In the genomic region with DNA sequence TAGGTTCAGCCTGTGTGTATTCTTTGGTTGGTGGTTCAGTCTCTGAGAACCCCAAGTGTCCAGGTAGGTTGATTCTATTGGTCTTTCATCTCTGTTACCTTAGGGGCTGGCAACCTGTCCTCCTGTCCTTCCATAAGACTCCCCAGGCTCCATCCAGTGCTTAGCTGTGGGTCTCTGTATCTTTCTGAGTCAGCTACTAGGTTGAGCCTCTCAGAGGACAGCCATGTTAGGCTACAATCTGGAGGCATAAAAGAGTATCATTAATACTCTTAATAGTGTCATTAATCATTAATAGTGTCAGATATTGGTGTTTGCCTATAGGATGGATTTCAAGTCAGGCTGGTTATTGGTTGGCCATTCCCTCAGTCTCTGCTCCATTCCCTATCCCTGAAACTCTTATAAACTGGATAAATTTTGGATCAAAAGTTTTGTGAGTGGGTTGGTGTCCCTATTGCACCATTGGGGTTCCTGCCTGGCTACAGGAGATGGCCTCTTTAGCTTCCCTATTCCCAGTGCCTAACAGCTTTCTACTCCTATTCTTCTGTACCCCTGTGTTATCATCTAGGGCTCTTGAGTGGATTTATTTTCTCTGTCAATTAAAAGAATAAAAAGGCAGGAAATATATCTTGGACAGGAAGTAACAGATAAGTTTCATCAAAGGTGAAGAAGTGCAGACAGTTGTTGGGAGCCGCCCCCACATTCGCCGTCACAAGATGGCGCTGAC, we compare ENCODE assay signal across 8 mouse cellular contexts.
A peak's percentile ranks its signal among the peaks of the same experiment; 100 is the strongest.
DNase-seq lines count a peak whose midpoint lies in the region; ATAC-seq and TF ChIP-seq lines count a peak whose summit lies in the region.

No protein-coding gene starts in this region.

- intact Hi-C loops in left cerebral cortex, adult 2 months (cut with DNase I): no loop called here

- H3K9me3 ChIP-seq in forebrain, embryonic 16.5 days (ENCODE audit: control insufficient read depth, low read length): no peaks in the 10 kb centered on the region
- no peaks in the 10 kb centered on the region for H3K9me3 ChIP-seq in liver, postnatal 0 days (ENCODE audit: low read length)

- WGBS in forebrain, embryonic 16.5 days: 22% methylated on average over 4 of the region's 4 CpGs
- WGBS in liver, postnatal 0 days (ENCODE audit: insufficient replicate concordance): 30% methylated on average over 4 of the region's 4 CpGs

- peak; percentile 53 for DNase-seq in embryo, embryonic 10.5 days (ENCODE audit: low spot score)
- DNase-seq in embryo, embryonic 10 days (ENCODE audit: low spot score): no peak
- DNase-seq in liver, postnatal 0 days: no peak
- no peak for DNase-seq in urinary bladder, postnatal 36 days (ENCODE audit: low spot score in 2 of 2)
- no peak for DNase-seq in left cerebral cortex, adult 2 months (ENCODE audit: extremely low spot score in 1 of 2, low spot score in 2 of 2)
- DNase-seq in cerebellum, adult 18-20 months: no peak

- no peak overlapping the region for H3K9ac ChIP-seq in forebrain, embryonic 16.5 days (replicated peaks; ENCODE audit: low read depth, low read length)
- no peak overlapping the region for H3K9ac ChIP-seq in liver, postnatal 0 days (replicated peaks)

- H3K4me2 ChIP-seq in forebrain, embryonic 16.5 days (ENCODE audit: low read length): peak overlapping the region; percentile 30; the same call in 1 of the 2 replicates
- no peak overlapping the region for H3K4me2 ChIP-seq in liver, postnatal 0 days (ENCODE audit: low read depth, low read length)

- no peak for TF ChIP-seq CTCF in liver, postnatal 0 days (IDR thresholded peaks at IDR 0.05; ENCODE audit: low read depth)
- TF ChIP-seq CTCF in left cerebral cortex, adult 2 months (IDR thresholded peaks at IDR 0.05): no peak

- peak overlapping the region; percentile 17; the same call in 1 of the 2 replicates for H3K4me3 ChIP-seq in forebrain, embryonic 16.5 days (replicated peaks; ENCODE audit: low read length)
- H3K4me3 ChIP-seq in liver, postnatal 0 days (ENCODE audit: low read depth, low read length): no peak overlapping the region
- H3K4me3 ChIP-seq in left cerebral cortex, adult 2 months: no peak overlapping the region

- H3K27me3 ChIP-seq in forebrain, embryonic 16.5 days (replicated peaks; ENCODE audit: control insufficient read depth, insufficient read depth, low read length): 0 out of 2 replicates have a peak, but pooled peaks cover 2% of the 10 kb centered on the region
- no peaks in the 10 kb centered on the region for H3K27me3 ChIP-seq in liver, postnatal 0 days (ENCODE audit: insufficient read depth, low read length)

- no peaks in the 10 kb centered on the region for H3K36me3 ChIP-seq in forebrain, embryonic 16.5 days (ENCODE audit: control insufficient read depth, insufficient read depth)
- H3K36me3 ChIP-seq in liver, postnatal 0 days (replicated peaks; ENCODE audit: insufficient read depth, low read length): no peaks in the 10 kb centered on the region

- TF ChIP-seq EP300 in liver, postnatal 0 days (IDR thresholded peaks at IDR 0.05; ENCODE audit: low read depth): no peak

- peak; percentile 79 for ATAC-seq in CD4-positive, CD25-positive, alpha-beta regulatory T cell, adult 4 months
- peak; percentile 73 for ATAC-seq in forebrain, embryonic 16.5 days
- ATAC-seq in liver, postnatal 0 days: peak; percentile 66

- H3K4me1 ChIP-seq in forebrain, embryonic 16.5 days (replicated peaks; ENCODE audit: control insufficient read depth, insufficient read depth, low read length): peaks cover 7% of the 10 kb centered on the region
- H3K4me1 ChIP-seq in liver, postnatal 0 days (ENCODE audit: insufficient read depth): 0 out of 2 replicates have a peak, but pooled peaks cover 4% of the 10 kb centered on the region

- peak overlapping the region; percentile 31; the same call in 1 of the 2 replicates for H3K27ac ChIP-seq in forebrain, embryonic 16.5 days (ENCODE audit: low read length)
- H3K27ac ChIP-seq in liver, postnatal 0 days (ENCODE audit: low read depth): no peak overlapping the region
- H3K27ac ChIP-seq in left cerebral cortex, adult 2 months: no peak overlapping the region
